Mouse (Mus musculus) MEL (cell line): Measurements from ENCODE around the gene Myh1.

Experiments used
- CTCF ChIP-seq, 3 experiments: IDR thresholded peaks in 2 of 3; conservative IDR thresholded peaks in 1 of 3; 2 replicates each; pipeline ENCODE4 v1.5.1; 2011 to 2012; ENCODE audit warnings: low read length in 3 of 3, low read depth in 2 of 3, mild to moderate bottlenecking in 2 of 3, improper control_type of control experiment in 1 of 3, inconsistent platforms in 1 of 3, mixed read lengths in 1 of 3, moderate library complexity in 1 of 3; ENCODE audit not compliant: control insufficient read depth in 1 of 3, insufficient read depth in 1 of 3, poor library complexity in 1 of 3, severe bottlenecking in 1 of 3
- ELF1 ChIP-seq: IDR thresholded peaks from 2 replicates; pipeline ENCODE4 v1.6.1; 2014; ENCODE audit warnings: low read depth, mild to moderate bottlenecking, inconsistent platforms, low read length, improper control_type of control experiment, moderate library complexity
- EP300 ChIP-seq, 2 experiments: IDR thresholded peaks; 2 replicates each; pipeline ENCODE4 v1.6.1; 2011; ENCODE audit warnings: improper control_type of control experiment in 2 of 2, low read length in 2 of 2, low read depth in 1 of 2, mild to moderate bottlenecking in 1 of 2
- GATA1 ChIP-seq: IDR thresholded peaks from 2 replicates; pipeline ENCODE4 v1.6.1; 2011; ENCODE audit warnings: low read depth, low read length, improper control_type of control experiment
- HCFC1 ChIP-seq: IDR thresholded peaks from 2 replicates; pipeline ENCODE4 v1.6.1; 2012; ENCODE audit warnings: low read depth, mild to moderate bottlenecking, inconsistent platforms, low read length, improper control_type of control experiment, moderate library complexity
- JUND ChIP-seq: IDR thresholded peaks from 2 replicates; pipeline ENCODE4 v1.6.1; 2011; ENCODE audit warnings: low read depth, mild to moderate bottlenecking, improper control_type of control experiment, low read length
- MXI1 ChIP-seq: IDR thresholded peaks from 2 replicates; pipeline ENCODE4 v1.6.1; 2011; ENCODE audit warnings: mild to moderate bottlenecking, low read depth, low read length, improper control_type of control experiment
- MYC ChIP-seq: IDR thresholded peaks from 2 replicates; pipeline ENCODE4 v1.6.1; 2011; ENCODE audit warnings: low read depth, mild to moderate bottlenecking, low read length, improper control_type of control experiment, moderate library complexity
- POLR2A ChIP-seq, 2 experiments: IDR thresholded peaks; 2 replicates each; pipeline ENCODE4 v1.6.1; 2011 to 2012; ENCODE audit warnings: low read length in 2 of 2, mild to moderate bottlenecking in 2 of 2, control low read depth in 1 of 2, improper control_type of control experiment in 1 of 2, low read depth in 1 of 2, moderate library complexity in 1 of 2; ENCODE audit not compliant: control insufficient read depth in 1 of 2, insufficient read depth in 1 of 2, poor library complexity in 1 of 2
- RAD21 ChIP-seq: IDR thresholded peaks from 2 replicates; pipeline ENCODE4 v1.6.1; 2011; ENCODE audit warnings: mild to moderate bottlenecking, low read depth, low read length, improper control_type of control experiment
- ZNF384 ChIP-seq: IDR thresholded peaks from 2 replicates; pipeline ENCODE4 v1.6.1; 2012; ENCODE audit warnings: low read depth, mild to moderate bottlenecking, inconsistent platforms, low read length, improper control_type of control experiment

DNA sequence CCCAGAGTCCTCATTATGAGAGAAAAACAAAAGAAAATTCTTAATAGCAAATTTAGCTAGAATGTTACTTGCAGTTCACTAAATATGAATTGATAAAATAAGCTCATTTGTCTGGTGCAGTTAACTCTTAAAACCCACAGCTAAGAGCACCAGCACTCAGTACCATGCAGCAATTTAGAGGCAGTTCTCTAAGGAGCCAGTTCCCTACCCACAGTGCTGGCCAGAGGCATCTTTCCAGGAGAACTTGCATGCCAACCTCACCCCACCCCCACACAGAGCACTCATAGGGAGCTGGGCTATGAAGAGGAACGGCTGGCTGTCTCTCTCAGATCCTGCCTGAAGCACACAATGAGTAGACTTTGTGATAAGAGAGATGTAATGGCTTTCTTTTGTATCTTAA is 46.7 kb upstream of the Myh1 start:
- TF ChIP-seq CTCF (IDR thresholded peaks at IDR 0.05 in 2 of 3, conservative IDR thresholded peaks at IDR 0.05 in 1 of 3; ENCODE audit: control insufficient read depth in 1 of 3, insufficient read depth in 1 of 3, low read depth in 2 of 3, low read length in 3 of 3, poor library complexity in 1 of 3, severe bottlenecking in 1 of 3): no peak
- no peak for TF ChIP-seq HCFC1
- TF ChIP-seq EP300 (IDR thresholded peaks at IDR 0.05; ENCODE audit: low read depth in 1 of 2, low read length in 2 of 2): no peak
- TF ChIP-seq GATA1: no peak
- no peak for TF ChIP-seq POLR2A (IDR thresholded peaks at IDR 0.05; ENCODE audit: control insufficient read depth in 1 of 2, insufficient read depth in 1 of 2, low read depth in 1 of 2, low read length in 2 of 2, poor library complexity in 1 of 2)
- TF ChIP-seq MXI1: no peak
- TF ChIP-seq JUND: no peak
- no peak for TF ChIP-seq RAD21
- TF ChIP-seq ZNF384: no peak
- no peak for TF ChIP-seq ELF1
- no peak for TF ChIP-seq MYC
